Mouse (Mus musculus) kidney, postnatal 14 days (tissue): ENCODE data around the gene Tmprss11c.
"Not testable (repeated sequence)": the region's sequence is repeated elsewhere in the genome, so short reads cannot be mapped to it uniquely, and the experiment has no call there.

Experiments
- DNase-seq: peaks from one replicate; pipeline ENCODE4 v3.0.0; 2022; ENCODE audit warnings: mixed read lengths

Tmprss11c gene

DNA sequence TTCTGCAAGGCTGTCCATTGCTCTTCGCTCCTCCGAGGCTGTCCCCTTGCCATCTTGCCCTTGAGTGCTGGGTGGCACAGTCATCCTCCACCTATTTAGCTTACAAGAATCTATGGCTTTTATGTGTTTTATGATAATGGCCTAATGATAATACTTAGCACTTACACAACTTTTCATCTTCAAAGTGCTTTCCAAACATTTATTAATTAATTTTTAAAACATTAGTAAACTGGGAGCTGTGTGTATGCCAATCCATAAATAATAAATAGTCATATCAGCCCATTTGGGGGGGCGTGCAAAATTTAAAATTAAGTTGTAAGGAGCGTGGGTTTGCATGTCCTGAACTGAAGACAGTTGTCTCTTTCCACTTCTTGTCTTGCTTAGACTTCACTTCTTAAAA is at the start of gene Tmprss11c:
TSS of gene Tmprss11c (minus strand) at position 101 of the 400 bp plus-strand sequence.
- no peak for DNase-seq

DNA sequence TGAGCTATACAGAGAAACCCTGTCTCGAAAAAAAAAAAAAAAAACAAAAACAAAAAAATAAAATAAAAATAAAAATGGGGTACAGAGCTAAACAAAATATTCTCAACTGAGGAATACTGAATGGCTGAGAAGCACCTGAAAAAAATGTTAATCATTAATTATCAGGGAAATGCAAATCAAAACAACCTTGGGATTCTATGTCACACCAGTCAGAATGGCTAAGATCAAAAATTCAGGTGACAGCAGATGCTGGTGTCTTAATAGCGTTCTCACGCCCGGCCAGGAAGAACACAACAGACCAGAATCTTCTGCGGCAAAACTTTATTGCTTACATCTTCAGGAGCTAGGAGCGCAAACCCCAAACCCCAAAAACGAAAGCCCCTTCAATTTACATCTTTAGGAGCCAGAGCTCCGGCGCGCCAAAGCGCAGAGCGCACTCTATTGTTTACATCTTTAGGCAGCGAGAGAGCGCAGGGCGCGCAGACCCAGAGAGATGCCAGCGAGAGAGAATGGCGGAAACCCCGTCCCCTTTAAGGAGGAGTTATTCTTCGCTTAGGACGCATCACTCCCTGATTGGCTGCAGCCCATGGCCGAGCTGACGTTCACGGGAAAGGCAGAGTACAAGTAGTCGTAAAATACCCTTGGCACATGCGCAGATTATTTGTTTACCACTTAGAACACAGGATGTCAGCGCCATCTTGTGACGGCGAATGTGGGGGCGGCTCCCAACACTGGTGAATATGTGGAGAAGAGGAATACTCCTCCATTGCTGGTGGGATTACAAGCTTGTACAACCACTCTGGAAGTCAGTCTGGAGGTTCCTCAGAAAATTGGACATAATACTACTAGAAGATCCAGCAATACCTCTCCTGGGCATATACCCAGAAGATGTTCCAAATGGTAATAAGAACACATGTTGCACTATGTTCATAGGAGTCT is 29.2 kb upstream of the Tmprss11c start:
- not testable (repeated sequence) for DNase-seq

- no peak for DNase-seq
Measured at GRCm38 (mm10) chr5:86306116-86306515, 17.0 kb upstream of the Tmprss11c start.

- DNase-seq: no peak
Measured at GRCm38 (mm10) chr5:86303877-86304276, 14.8 kb upstream of the Tmprss11c start.

- no peak for DNase-seq
Measured at GRCm38 (mm10) chr5:86246559-86246958, 42.5 kb downstream of the Tmprss11c start.

DNA sequence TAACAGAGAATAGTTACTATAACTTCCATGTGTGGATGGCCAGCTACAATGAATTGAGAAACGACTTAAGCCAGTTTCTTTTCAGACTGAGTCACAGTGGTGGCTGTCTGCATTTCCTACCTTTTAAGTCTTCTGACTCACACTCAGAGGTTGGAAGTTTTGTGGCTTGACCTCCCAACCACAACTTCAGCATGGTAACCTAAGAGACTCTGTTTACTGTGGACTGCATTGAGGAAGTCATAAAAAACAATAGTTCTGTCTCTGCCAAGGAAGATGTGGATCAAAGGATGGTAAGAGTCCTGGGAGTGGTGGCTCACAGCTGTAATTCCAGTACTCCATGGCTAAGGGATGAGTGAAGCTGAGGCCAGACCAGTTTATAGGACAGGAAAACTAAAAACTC is 44.2 kb downstream of the Tmprss11c start:
- no peak for DNase-seq

DNA sequence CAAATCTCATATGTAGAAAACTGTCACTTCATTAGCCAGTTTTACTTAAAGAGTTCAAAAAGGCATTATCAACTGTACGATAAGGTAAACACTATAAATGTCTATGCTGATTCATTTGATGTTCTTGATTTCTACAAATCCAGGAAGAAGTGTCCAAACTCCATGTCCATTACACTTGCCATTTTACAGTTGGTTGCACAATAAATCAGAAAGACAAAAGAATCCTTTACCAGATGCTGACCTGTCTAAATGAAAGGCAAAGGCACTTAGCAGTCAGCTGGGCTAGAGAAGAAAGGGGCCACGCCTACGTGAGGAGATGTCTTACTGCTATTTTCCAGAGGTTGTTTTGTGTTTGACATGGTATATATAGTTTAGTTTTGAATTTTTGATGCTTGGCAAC is 44.8 kb downstream of the Tmprss11c start:
- no peak for DNase-seq

GRCm38 (mm10) chr5:86227156-86227853 is 61.8 kb downstream of the Tmprss11c start:
- no peak for DNase-seq

- DNase-seq: no peak
Measured at GRCm38 (mm10) chr5:86197801-86198200, 91.3 kb downstream of the Tmprss11c start, which contains the start of gene Gnrhr. Gnrhr (minus strand) TSS chr5:86197901.

- peak; percentile 9 for DNase-seq
Measured at GRCm38 (mm10) chr5:86191356-86191755, 97.8 kb downstream of the Tmprss11c start.

DNA sequence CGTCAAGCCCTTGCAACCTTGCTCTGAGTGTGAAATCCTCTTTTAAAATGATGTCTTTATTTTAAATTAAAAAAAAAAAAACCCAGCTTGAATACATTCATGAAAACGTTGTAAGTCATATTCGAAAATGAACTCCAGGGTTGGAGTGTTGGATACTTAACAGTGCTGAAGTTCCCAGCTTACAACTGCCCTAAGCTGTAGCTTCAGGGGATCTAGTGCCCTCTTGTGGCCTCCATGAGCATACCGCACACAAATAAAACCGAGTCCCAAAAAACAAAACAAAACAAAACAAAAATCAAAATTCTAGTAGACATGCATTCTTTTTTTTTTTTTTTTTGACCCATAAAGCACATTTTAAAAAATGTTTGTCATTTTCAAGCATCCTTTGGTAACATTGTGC is 98.3 kb downstream of the Tmprss11c start:
- DNase-seq: peak; percentile 18

DNA sequence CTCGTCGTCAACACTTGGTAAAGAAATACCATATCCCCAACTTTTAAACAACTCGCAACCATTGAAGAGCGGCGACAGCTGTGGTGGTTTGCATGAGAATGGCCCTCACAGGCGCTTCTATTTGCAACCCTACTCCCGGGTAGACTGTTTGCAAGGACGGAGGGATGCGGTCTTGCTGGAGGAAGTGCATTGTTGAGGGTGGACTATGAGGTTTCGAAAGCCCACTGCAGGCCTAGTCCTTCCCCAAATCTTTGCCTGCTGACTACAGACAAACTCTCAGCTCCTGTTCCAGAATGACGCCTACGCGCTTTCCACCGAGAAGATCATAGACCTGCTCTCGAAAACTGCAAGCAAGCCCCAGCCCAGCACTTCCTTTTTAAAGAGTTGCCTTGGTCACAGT is 98.8 kb downstream of the Tmprss11c start:
- DNase-seq: no peak

DNA sequence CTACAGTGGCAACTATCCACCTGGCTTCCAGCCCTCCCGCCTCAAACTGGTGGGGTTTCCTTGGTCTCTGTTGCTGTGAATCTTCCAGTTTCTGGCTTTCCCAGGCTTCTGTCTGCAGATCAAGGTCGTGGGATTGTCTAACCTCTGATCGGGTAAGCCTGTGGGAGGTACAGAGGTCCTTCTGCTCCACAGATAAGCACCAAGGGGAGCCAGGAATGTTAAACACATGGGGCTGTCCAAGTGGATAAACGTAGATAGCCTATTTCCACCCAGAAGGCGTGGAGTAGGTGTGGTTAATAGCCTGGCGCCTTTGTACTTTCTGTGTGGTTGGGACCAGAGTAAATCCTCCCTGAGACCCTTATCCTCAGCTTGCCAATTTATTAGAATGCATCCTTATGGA is 101.7 kb downstream of the Tmprss11c start:
- no peak for DNase-seq
